Mouse (Mus musculus): Measurements from ENCODE around the gene Tex19.2.

Gene Tex19.2

DNA sequence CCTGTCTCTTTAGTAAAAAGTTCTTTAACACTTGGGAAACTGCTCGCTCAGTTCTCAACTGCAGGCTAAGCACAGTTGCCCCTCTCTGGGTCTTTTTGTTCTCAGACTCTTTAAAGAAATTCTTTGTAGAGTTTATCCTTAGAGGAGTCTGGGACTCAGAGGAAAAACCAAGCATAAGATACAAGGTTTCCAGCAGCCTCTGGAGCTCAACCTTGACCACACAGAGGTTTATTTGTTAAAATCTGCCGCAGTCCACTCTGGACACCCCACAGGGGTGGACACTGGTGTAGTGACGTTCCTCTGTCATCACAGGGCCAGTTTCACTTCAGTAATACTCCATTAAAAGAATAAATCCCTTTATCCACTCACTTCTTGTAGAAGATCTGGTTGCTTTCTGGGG lies at the start of gene Tex19.2:
Gene Tex19.2 (minus strand): TSS at position 101 of the 400 bp plus-strand sequence.
- no peak for DNase-seq

DNA sequence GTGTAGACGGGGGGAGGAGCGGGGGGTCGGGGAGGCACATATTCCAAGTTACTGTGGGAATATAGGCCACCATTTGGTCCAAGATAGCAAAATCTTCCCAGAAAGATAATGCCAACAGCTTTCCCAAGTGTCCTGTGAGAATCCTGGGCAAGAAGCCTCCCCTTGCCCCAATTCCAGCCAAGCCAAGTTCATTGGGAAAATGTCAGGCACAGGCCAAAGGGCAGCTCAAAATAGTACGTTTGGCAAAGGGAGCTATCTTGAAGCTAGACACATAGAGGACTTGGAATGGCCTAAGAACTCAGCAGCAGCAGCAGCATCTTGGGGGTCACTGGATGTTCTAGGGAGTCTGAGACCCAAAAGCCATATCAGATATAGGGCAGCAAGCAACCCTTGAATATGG lies 45.3 kb upstream of the Tex19.2 start:
- no peak for DNase-seq

DNA sequence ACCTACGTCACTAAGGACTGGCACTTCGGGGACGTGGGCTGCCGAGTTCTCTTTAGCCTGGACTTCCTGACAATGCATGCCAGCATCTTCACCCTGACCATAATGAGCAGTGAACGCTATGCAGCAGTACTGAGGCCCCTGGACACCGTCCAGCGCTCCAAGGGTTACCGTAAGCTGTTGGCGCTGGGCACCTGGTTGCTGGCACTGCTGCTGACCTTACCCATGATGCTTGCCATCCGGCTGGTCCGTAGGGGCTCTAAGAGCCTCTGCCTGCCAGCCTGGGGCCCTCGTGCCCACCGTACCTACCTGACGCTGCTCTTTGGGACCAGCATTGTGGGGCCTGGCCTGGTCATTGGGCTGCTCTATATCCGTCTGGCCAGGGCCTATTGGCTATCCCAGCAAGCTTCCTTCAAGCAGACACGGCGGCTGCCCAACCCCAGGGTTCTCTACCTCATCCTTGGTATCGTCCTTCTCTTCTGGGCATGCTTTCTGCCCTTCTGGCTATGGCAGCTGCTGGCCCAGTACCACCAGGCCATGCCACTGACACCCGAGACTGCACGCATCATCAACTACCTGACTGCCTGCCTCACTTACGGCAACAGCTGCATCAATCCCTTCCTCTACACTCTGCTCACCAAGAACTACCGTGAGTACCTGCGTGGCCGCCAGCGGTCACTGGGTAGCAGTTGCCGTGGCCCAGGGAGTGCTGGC lies 42.3 kb upstream of the Tex19.2 start:
- DNase-seq = no peak

DNA sequence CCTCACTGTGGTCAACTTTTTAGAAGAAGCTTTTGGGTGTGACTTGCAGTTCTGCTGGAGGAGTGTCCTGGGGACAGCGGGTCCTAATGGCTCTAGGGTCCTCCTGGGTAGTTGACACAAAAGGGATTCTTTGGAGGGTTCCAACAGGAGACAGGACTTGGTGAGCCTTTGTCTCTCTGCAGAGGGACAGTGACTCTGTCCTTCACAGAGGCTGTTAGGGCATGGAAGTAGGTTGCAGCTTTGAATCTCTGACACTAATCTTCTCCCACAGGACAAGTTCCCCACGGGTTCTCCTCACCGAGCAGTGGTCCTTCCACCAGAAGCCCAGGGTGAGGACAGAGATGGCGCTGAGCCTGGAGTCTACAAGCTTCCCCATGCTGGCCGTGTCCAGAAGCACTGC lies 41.5 kb upstream of the Tex19.2 start, which contains the start of gene Uts2r:
Gene Uts2r (plus strand): TSS at position 301 of the 400 bp plus-strand sequence.
- DNase-seq = no peak

DNA sequence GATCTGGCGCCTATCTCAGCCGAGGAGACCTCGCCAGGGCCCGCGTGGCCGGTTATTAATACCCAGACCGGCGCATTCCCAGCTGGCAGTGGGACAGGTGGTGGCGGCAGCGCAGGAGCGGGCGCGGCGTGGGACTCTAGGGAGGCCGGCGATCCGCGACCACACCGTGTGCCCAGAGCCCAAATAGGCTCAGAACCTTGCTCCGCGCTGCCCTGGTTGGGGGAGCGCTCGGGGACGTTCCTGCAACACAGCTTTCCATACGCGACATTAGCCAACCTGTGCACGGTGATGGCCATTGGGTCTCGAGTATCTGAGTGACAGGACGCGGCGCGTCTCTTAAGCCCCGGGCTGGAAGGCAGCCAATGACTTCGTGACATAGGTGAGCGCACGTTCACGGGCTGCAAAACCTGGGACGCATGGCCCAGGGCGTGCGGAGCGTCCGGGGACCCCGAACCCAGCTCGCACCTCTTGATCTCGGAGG lies 38.0 kb upstream of the Tex19.2 start:
- DNase-seq = no peak

DNA sequence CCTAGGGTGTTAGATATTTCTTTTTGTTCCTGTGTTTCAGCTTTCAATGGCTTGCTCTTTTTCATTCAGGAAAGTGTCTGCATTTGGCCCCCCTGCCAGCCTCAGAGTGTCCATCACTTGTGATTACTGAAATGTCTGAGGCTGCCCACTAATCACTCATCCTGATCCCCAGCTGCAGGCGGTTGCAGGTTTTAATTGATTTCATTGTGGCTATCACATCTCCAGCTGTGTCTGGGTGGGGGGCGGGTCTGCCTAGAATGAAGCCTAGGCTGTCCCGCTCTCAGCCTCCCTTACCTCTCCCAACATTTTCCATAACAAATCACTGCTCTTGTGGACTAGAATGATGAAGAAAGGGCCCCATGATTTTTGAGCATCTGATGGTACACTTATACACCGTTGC lies 35.7 kb upstream of the Tex19.2 start:
- DNase-seq = no peak

DNA sequence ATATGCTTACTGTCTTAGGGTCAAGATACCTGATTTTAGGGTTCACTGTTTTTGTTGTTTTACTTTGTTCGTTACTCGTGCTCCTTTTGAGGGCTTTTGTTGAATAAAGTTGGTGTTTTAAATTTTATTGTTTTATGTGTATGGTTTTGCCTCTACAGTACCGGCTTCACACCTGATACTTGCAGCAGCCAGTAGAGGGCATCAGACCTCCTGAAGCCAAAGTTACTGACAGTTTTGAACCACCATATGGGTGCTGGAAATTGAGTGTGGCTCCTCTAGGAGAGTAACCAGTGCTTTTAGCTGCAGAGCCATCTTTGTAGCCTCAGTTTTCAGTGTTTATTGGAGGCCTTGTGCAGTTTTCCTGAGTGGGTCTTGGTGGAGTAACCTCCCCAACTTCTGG lies 29.7 kb upstream of the Tex19.2 start:
- DNase-seq = no peak

DNA sequence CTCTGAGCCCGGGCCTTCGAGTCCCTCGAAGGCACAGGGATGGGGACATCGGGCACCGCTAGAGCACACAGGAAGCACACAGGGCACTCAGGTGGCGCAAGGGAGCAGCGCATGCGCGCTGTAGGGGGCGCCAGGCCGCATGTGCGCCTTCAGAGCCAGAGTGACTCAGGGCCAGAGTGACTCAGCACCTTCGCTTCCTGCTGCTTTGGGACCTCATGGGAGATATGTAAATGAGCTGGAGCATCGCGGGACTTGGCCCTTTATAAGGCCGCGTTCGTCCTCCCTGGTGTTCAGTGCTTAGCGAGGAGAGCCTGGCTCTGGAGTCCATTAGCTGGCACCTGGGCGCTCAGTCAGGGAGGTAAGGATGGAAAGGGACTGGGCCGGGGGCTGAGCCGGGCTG lies 27.4 kb upstream of the Tex19.2 start, which contains the start of gene Tex19.1:
Gene Tex19.1 (plus strand): TSS at position 279 of the 400 bp plus-strand sequence.
- no peak for DNase-seq

DNA sequence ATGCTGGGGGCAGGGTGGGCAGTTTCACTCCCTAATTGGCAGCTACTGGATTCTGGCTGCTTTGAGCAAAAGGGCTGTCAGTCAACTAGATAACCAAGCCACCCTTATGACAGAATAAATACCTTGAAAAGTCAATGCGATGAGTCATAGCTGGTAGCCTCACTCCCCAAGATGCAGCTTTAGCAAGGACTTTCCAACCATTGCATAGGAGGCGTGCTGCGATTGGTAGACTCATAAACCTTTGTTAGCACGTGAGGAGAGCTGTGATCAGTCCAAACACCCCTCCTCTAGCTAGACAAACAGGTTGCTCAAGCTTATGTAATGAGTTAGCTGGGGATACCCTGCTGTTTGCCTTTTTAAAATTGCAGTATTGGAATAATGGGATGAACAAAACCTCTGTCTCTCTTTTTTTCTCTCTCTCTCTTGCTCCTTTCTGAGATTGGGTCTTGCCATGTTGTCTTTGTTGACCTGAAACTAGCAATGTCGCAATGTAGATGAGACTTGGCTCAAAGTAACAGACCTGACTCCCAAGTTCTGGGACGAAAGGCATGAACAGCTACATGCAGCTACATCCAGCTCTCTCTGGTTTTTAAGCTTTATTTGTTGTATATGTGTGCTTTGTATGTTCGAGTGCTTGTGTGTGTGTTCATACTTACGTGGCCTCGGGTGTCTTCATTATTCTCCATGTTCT lies 25.0 kb upstream of the Tex19.2 start:
- no peak for DNase-seq

DNA sequence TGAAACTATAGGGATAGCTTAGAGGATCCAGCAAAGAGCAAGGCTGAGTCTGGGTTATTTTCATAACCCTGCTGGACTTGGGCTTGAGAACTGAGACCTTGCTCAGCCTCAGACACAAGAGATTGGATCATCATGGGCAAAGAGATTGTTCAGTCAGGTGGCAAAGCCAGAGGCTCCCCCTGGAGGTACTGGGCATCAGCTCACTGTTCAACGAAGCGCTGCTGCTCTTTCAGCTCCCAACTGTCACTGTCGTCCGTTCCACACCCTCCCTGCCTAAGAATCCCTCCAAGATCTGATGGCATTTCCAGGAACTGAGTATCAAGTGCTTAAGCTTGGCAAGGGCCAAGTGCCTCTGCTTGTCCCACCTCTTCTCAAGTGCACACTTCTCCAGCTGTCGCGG lies 20.3 kb upstream of the Tex19.2 start:
- DNase-seq = no peak

DNA sequence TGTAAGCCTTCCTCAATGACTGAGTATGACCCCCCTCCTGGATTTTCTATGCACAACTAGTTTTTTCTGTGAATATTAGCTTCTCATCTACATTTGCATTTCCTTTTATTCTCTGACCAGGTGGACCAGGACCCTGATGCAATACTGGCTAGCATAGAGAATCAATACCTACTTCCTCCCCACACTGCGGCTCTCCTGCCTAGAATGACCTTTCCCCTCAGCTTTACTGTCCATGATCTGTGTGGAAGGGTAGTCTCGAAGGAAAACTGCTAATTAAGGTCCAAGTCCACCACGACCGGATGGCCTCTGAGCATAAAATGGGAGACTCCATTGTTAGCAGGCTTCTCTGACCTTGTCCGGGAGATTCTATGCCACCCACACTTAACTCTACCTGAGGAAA lies 19.2 kb upstream of the Tex19.2 start:
- DNase-seq = no peak

DNA sequence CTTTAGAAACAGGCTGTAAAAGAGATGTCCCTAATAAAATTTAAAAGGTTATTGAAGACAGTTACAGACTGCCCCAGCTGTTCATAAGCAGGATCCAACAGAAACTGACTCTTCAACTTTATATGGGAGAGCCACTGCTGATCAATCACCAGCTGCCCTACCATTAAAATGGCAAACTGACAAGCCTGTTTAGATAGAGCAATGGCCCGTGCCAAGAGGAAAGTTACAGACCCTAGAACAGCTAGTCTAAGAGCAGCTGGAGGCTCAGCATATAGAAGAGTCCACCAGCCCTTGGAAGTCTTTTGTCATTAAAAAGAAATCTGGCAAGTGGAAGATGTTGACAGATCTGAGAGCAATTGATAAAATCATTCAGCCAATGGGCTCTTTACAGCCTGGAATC lies 16.1 kb upstream of the Tex19.2 start:
- no peak for DNase-seq

DNA sequence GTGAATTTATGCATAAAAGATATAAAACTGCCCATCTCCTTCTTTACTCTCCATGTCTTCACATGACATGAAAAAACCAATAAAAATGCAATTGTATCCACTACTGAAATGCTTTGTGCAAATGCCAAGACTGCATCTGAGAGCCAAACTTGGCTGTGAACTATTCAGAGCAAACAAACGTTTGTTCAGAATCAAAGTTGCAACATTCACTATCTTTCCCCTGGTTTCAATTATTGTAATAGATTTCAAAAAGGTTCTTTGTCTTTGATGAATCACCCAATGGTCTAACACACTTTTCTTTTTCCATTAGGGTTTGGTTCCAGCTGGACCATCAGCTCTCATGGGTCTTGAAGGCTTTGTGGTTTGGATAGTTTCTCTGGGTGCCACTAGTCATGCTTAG lies 11.1 kb upstream of the Tex19.2 start:
- DNase-seq = no peak

DNA sequence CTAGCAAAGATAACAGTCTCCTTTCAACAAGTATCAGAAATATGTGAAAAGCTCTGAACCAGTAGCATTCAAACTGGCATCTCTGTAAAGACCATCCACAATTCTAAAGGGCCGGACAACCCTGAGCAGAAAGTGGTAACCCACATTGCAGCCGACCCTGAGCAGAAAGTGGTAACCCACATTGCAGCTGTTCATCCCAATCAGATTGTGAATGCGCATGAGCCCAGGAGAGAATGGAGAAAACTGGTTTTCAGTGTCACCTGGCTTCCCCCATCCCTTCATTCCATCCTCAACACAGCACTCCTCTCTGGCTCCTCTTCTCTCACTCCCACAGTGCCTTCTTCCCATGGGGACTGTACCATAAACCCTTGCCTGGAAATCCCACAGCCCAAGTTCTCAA lies 9.0 kb upstream of the Tex19.2 start:
- DNase-seq = no peak

DNA sequence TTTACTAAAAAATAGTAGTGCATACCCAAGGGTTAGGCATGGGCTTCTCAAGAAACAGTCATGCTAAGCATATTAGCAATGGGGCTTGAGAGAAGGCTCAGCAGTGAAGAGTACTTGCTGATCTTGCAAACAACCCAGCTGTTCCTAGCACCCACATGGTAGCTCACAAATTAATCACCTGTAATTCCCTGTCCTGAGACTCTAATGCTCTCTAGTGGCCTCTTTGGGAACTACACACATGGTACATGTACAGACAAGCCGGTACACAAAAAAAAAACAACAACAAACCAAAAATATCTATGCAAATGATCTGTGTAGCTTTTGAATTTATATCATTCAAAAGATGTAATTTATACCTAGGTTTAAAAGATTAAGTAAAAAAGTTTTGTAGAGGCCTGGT lies 7.9 kb upstream of the Tex19.2 start:
- no peak for DNase-seq

DNA sequence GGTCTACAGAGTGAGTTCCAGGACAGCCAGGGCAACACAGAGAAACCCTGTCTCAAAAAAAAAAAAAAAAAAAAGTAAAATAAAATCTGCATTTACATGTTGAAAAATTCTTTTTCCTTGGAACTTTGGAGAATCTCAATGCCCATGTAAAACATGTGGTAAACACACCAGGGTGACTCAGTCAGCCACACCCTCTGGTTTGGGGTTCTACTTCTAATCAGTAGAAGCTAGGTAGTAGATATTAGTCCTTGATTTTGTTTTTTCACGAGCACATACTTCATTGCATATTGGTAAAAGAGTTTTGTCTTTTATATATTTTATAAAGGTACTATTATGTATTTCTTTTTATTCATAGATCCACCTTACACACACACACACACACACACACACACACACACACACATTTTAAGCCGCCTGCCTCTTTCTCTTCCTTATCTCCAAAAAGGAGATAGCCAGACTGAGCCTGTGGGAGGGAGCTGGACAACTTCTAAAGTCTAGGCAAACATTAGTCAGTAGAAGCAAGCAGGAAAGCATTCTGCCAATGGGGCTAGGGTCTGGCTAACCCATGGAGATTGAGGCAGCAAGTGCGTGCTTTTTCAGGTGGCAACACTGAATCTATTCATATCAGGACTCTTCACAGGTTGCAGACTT lies 7.2 kb upstream of the Tex19.2 start:
- no peak for DNase-seq

DNA sequence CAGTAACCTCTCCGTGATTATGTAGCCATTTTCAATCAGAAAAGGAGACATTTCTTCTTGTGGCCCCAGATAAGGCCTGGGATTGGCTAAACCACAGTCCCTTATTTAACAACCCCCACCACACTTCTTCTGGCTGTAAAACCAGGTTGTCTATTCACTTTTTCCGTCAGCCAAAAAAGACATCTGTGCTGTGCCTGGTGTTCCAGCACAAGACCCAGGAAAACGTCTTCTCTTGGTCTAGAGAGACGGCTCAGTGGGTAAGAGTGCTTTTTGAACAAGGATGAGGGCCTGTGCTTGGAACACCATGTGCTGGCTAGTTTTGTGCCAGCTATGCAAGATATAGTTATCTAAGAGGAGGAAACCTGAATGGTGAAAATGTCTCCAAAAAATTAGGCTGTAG lies 5.0 kb upstream of the Tex19.2 start:
- no peak for DNase-seq

DNA sequence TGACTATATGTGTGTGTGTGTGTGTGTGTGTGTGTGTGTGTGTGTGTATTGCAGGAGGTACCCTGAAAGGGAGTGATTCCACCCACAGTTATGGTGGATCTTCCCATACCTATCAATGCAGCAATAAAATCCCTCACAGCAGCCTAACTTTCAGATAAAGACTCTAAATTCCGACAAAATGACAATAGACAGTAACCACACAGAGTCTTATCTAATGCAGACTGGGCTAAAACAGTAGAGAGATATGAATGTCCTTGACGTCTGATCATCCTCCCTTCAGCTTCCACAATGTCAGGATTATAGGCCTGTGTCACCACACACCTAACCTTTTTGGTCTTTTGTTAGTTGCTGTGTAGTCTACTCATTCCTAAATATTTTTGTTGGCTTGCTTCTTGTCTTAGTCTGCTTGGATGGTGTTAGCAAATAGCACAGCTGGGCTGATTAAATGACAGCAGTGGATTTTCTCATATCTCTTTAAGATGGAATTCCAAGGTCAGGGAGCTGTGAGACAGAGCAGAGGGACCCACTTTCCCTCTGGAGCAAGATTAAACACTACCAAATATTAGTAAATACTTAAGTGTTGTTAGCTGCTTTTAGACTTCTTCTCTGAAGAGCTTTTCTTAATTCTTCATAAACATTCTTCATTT lies 3.7 kb upstream of the Tex19.2 start:
- no peak for DNase-seq

DNA sequence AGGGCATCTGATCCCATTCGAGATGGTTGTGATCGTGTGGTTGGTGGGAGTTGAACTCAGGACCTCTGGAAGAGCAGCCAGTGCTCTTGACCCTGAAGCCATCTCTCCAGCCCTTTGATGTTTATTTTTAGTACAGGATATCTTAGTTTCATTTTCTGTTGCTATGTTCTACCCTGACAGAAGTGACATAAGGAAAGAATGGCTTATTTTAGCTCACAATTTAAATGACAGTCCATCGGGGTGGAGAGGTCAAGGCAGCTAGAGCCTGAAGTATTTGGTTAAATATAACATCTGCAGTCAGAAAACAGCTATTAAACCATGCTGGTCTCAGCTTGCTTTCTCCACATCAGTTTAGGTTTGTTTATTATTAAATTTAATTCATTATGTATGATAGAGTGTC lies 2.7 kb upstream of the Tex19.2 start:
- no peak for DNase-seq

DNA sequence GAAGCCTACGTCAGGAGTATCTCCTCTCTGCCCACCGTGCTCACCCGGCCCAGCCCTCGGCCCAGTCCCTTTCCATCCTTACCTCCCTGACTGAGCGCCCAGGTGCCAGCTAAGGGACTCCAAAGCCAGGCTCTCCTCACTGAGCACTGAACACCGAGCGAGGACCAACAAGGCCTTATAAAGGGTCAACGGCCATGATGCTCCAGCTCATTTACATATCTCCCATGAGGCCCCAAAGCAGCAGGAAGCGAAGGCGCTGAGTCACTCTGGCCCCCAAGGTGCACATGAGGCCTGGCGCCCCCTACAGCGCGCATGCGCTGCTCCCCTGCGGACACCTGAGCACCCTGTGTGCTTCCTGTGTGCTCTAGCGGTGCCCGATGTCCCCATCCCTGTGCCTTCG lies 371 bp downstream of the Tex19.2 start:
- DNase-seq = no peak

DNA sequence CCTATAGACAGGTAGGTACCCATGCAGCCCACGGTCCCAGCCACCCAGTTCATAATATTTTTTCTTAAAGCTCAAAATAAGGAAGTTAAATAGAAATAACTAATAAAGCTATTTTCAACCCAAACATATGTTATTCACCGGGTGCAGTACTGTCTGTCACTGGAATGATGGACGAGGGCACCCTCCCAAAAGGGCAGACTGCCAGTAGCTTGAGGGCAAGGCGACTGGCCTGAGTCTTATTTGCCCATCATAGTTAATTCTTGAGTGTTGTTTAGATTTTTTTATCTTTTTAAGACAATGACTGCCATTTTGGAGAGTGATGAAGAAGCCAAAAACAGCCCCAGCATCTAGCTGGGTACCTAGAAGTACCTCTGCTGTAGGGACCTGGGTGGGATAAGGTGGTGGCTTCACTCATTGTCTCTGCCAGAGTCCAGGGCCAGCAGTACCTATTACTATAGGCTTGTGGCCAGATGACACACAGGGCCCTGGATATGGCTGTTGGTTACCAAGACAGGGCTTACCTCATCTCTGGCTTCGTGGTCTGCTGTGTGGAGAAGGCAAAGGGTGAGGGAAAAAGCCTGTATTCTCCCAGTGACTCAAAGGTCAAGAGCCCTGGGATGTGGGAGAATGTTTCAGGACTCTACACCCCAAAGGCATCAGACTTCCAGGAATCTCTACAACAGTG lies 6.2 kb downstream of the Tex19.2 start:
- no peak for DNase-seq

DNA sequence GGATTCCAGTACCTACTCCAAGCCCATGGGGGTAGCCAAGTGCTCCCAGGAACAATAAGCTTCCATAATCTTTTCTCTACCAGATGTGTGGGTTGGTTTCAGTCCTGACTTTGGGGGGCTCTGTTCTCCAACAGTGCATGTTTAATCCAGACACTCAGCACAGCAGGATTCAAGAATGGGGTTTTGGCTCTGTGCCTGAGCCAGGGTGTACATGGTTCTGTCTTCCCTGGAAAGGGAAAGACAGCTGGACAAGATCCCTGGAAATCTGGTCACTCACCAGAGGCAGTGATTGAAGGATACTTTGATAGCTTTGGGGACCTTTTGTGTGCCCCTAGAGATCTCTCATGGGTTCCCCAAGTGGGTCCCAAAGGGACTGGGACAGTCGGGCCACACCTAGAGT lies 6.9 kb downstream of the Tex19.2 start:
- no peak for DNase-seq

DNA sequence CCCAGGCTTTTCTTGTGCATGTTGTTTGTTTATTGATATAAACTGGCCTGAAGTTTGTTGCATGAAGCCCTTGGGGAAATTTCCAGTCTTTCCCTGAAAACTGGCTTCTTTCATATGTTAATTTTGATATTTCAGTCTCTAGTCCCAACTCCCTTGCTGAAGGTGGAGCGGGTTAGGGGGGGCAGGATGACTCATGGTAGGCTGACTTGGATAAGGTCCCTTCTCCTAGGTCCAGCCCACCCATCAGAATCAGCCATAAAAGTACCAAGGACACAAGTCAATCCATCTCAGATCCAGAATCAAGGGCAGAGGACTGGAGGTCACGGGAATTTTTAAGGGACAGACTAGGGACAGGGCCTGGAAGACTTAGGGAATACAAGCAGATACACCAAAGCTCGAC lies 7.4 kb downstream of the Tex19.2 start:
- no peak for DNase-seq

Data from right cerebral cortex, postnatal 25 days (tissue).